Mouse (Mus musculus): ENCODE measurements around the gene Hacd2.

The Hacd2 gene

DNA sequence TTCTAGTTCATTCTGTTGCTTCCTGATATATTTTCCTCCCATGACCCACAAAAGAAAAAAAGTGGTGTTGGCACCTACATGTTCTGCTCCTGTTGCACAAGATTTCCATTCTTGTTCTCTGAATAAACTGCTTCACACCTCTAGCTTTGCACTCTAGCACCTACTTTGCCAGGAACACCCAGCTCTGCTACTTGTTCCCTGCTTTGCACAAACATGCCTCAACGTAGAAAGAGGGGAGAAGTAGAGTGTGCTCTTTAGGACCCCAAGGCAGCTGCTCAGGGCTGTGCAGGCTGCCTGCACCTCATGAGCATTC is 32.9 kb downstream of the Hacd2 start:
- no peak for DNase-seq (ENCODE audit: low spot score)

DNA sequence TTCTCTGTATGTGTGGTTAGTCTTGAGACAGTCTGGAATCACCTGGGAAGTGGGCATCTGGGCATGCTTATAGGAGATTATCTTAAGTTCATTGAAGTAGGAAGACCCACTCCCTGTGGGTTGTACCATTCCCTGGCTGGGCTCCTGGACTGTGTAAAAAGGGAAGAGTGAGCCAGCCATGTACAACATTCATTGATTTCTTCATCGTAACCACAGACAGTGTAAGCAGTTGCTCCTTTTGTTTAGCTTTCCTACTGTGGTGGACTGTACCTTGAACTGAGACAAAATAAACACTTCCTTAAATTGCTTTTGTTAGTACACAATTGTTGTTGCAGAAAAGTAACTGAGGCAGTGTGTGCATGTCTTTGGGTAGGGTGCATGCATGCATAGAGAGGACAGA is 33.6 kb downstream of the Hacd2 start:
- no peak for DNase-seq (ENCODE audit: low spot score)

DNA sequence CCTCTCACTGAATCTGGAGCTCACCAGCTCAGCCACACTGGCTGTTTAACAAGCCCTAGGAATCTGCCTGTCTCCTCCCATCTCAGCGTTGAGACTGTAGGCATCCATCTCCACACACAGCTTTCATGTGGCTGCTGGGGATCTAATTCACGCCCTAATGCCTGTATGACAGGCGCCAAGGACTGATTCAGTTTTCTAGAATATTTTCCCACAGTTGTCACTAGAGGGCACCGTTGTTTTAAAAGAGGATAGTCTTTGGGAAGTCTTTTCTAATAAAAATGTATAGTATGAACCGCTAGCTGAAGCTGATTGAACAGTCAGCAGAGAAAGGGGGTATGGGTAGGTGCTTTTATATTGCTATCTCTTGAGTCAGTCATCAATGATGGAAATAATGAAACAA is 34.1 kb downstream of the Hacd2 start:
- peak; percentile 31 for DNase-seq (ENCODE audit: low spot score)

DNA sequence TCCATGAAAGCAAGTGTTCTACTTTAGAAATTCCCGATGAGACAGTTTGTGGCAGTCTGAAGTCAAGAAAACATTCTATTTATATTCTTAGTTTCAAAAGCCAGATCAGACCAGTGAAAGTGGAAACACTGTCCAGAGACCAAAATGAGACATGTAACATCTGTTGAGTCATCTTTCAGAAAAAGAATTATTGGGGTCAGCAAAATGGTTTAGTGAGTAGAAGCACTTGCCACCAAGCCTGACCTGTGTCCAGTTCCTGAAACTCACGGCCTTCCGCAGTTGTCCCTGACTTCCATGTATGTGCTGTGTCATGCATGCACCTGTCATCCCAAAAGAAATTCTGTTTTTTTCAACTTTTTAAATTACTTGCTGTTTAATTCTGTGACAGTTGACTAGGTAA is 34.6 kb downstream of the Hacd2 start:
- no peak for DNase-seq (ENCODE audit: low spot score)

DNA sequence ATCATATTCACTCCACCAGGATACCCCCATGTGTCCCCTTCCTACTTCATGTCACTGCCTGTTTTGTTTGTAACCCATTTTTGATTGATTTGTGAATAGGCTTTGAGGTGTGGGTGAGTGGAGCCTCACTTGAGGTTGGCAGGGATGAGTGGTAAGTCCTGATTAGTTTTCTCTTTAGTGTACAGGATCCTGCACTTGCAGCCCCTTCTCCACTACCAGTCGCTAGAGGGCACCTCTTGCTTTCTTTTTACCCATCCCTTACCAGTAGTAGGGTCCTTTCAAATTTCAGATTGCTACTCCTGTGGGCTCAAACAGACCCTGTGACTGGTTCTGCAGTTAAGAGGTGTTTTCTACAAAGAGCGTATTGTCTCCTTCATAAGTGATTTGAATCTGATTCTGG is 38.8 kb downstream of the Hacd2 start:
- DNase-seq (ENCODE audit: low spot score), result no peak

DNA sequence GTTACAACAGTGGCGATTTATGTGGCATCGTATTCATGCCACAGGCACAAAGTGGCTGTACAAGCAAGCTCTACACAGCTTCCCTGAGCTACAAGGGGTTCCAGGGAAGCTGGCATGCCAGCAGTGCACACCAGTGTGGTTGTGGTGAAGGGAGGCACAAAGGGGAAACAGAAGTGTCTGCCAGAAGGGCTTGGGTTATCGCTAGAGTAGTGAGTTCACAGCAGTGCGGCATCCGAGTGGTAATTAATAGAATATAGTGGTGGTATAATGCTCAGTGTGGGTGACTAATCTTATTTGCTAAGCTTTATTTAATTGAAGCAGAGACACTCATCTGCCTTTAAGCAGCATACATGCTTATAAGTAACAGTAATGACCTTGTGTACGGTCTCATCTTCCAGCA is 43.5 kb downstream of the Hacd2 start:
- no peak for DNase-seq (ENCODE audit: low spot score)

DNA sequence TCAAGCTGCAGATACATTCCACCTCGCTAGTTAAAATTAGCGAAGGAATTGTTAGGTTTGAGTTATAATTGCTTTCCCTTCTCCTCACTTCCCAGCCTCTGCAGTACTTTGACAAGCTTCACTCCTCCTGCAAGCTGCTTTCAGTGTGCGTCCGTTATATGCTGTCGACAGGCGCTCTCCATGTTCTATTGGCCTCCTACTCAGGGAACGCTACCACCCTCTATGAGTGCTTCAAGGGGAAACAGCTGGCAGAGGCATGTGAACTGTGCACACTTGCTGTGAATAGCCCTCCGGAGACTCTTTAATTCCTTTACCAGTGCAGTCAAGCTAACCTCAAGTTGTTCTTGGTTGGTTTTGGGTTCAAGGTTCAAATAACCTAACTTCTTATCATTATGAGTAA is 44.9 kb downstream of the Hacd2 start:
- no peak for DNase-seq (ENCODE audit: low spot score)

DNA sequence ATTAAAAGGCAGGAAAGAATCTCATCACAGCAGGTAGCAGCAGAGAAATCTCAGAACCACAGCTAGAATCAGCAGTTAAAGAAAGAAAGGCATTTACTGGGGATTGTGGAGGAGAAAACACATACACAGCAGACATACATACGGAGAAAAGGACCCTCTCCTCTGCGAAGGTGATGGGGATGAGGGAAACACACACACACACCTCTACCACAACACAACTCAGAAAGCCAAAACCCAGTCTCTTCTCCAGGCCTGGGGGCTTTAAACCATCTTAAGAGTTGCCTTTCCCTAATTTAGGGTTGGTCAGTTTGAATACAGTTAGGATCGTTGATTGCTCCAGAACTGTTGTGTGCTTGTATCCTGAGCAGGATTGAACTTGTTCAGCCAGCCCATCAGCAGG is 45.4 kb downstream of the Hacd2 start:
- DNase-seq (ENCODE audit: low spot score), result no peak

DNA sequence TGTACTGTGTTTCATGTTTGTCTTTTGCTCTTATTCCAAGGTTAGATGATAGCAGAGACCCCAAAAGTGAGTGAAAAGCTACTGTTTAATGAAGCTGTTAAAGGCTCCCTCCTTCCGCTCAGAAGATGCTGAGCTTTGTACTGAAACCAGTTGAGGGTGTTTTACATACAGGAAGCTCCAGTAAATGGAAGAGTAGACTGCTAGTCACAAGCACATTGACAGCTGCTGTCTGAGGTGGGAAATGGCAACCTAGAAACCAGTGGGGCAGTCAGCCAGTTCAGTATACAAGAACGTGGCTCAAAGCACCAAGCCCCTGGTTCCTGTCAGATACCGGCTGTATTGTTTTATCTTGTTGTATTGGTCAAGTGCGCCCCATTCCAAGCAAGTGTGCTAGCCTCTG is 46.7 kb downstream of the Hacd2 start:
- no peak for DNase-seq (ENCODE audit: low spot score)

DNA sequence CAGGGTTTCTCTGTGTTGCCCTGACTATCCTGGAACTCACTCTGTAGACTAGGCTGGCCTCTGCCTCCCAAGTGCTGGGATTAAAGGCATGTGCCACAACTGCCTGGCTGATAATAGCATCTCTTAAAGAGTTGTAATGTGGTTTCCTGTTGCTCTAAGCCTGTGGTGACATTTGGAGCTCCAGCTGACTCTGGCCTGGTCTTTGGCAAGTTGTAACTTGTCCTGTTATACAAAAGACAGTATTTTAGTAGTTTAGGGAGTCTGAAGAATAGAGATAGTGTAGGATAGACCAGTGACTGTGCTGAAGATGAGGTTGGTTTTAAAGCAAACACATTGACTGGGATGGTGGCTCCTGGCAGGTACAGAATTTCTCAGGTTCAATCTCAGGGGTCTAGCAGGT is 52.2 kb downstream of the Hacd2 start:
- DNase-seq (ENCODE audit: low spot score), result no peak

DNA sequence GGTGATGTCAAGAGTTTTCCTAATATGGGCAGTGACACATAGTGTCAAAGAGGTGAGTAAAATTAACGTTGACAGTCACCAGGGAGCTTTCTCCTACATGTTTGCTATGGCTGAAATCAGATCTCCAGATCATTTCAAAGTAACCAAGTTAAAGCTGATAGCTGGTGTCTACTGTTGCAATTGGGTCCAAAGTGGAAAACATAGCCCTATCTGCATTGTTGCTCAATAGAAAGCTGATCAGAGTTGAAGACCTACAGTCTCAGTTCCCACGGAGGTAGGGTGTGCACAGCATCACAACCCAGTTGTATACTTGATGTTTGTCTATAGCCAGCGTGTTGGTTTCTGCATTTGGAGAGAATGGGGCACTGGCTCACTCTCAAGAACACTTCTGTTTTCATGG is 53.4 kb downstream of the Hacd2 start:
- no peak for DNase-seq (ENCODE audit: low spot score)

DNA sequence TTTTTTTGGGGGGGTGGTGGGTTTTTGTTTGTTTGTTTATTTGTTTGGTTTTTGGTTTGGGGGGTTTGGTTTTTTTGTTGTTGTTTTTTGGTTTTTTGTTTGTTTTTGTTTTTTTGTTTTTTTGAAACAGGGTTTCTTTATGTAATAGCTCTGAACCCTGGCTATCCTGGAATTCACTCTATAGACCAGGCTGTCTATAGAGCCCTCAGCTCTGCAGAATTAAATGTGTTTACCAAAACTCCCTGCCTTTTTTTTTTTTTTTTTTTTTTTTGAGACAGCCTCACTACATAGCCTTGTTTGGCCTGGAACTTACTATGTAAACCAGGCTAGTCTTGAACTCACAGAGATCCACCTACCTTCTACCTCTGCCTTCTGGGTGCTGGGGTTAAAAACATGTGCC is 71.3 kb downstream of the Hacd2 start:
- DNase-seq (ENCODE audit: low spot score), result no peak

DNA sequence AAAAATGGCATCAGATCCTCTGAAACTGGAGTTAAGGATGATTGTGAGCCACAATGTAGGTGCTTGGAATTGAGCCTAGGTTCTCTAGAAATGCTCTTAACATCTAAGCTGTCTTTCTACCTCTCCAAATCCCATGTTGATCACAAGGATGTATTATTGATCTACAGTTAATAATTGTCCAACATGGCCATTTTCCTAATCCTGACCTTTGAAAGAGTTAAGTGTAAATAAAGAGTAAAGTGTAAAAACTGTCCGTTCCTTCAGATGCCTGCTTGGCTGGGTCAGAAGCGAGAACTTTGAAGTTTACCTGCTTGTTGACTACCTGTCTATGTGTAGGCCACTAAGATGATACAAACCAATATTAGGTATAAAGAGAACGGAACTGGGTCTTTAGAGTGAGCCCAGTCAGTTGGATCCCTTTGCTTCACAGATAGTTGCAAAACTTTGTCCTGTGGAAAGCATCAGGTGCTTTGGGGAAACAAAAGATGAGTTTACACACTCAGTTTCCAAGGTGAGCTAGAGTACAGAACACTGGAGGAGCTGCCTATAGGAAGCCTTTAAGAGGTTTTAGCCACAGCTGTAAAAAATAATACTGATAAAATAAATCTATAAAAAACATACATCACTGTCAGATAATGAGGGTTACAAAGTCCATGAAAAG is 75.8 kb downstream of the Hacd2 start:
- no peak for DNase-seq (ENCODE audit: low spot score)

DNA sequence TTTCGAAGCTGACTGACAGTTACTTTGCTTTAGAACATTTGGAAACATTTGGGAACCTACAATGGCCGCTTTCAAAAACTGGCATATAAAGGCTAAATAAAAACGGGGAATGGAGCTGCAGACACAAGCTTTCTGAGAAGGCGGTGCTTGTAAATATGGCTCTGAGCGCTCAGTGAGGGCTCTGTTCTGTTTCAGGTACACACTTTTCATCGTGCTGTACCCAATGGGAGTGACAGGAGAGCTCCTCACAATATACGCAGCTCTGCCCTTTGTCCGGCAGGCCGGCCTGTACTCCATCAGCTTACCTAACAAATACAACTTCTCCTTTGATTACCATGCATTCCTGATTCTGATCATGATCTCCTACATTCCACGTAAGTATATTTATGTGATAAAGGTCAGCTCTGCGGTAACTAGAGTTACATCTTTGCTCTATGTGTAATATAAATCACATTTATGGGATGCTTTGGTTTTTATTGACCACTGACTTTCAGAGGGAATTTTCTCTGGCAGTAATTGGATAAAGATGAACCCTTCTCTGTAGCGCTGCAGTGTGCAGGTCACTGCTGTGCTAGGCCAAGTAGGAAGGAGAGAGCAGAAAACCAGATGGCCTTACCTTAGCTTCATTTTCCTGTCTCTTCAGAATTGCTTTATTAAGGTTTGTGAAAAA is 79.7 kb downstream of the Hacd2 start:
- DNase-seq (ENCODE audit: low spot score), result no peak

DNA sequence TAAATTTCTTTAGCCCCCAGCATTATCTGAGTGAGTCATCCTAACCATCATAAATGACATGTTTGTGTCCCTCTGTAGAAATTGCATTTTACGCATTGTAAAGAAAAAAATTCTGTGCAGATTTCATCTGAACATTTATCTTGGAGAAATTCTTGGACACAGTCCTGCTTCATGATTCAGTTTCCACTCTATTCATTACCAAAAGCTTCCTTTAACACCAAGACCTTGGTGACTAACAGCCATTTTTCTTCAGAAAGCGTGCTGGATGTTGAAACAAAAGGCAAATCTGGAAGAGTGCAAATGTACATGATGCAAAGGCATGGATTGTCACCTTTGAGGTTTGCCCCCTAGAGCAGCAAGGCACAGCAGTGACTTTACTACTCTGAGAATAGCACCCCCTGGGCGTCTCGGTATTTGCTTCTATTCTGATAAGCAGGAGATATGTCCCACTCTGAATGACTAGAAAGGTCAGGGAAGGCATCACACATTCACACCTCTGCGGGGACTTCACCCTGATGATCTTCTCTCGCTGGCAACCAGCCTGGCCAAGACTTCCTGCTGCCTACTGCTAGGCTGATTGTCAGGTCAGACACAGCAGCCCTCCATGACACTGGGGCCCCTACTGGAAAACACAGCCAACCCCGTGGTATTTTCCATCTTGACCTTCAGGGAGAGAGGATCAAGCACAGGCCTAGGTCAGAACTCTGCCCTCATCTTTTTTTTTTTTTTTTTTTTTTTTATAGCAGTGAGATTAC is 80.8 kb downstream of the Hacd2 start:
- no peak for DNase-seq (ENCODE audit: low spot score)

DNA sequence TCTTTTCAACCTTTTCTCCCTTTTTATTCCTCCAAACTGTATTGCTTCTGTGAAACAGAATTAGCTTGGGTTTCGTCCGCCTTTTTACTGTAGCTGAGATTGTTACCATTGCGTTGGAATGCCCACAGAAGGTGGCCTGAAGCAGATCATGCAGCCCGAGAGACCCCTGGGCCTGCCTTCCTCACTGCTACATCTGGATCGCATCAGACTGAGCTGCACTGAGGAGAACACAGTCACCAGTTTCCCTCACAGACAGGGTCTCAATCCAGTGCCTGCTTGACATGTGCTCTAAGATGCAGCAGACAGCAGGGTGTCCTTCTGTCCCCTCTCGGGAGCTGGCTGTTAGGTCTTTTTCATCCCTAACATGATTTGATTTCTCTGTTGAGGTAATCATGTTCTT is 85.8 kb downstream of the Hacd2 start:
- no peak for DNase-seq (ENCODE audit: low spot score)

DNA sequence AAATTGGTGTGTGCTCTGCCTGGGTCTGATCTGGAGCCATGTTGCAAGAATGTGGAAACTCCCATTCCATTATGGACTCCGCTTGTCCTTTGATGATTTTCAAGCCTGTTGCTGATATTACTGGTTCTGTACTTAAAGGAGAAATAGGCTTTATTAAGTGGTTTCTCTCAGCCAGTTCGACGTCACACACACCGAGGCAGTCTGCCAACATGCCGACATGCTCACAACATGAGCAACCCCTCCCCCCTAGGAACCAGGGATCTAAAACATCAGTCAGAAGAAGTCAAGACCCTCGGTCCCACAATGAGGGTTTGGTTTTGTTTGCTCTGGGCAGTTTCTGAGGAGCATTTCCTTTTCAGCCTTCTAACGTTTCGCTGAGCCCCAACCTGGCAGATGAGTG is 86.9 kb downstream of the Hacd2 start:
- no peak for DNase-seq (ENCODE audit: low spot score)

DNA sequence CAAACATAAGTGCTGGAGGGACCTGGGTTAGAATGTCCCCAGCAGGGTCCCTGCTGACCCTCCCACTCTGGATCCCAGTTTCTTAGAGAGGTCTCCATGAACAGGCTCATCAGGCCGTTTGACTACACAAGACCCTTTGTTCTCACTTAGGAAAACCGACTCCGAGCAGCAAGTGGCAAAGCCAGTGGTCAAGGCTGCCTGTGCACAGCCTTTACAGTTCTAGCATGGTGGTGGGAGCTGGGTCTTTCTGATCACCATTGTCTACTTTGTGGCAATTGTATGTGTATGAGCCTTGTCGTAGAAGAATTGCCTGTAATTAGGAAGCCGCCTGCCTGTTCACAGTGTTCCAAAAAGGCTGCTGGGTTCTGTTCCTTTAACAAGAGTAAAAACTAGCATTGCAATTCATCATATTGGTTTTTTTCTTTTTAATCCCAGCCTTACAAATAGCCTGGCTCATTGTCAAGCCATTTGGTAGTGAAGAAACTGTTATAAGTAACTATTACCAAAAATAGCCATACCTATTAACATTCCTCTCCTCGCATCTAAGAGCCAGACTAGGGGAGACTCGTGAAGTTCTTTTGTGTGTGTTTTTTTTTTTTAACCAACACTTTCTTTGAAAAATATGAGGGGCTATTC is 87.5 kb downstream of the Hacd2 start:
- no peak for DNase-seq (ENCODE audit: low spot score)

DNA sequence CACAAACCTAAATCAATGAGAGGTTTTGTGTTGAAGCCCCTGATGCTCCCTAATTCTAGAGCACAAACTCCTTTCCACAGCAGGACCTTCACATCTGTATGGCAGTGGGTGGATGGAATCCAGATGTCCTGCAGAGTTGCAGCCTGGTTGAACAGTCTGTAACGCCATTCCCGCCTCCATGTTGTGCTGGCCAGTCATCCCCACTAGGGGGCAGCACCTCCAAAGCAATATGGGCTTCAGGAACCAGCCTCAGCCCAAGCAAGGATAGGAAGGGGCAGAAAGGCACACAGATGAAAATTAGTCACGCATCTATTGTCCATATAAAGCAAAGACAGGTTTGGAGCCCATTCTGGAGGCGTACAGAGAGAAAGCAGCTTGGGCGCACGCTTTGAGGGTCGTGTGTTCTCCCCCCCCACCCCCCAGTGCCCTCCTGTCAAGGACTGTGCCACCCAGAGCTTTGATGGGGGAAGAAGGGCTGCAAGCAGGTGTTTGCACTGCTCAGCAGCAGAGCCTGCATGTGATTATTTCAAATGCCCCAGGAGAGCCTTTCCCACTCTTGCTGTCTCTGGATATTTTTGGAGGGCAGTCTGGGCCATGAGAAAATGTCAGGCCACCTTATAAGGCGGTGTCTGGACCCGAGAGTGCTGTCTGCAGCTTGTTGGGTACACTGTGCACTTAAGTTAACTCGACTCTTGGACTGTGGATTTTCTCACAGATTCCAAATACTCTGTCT is 88.3 kb downstream of the Hacd2 start:
- DNase-seq (ENCODE audit: low spot score), result peak; percentile 90

DNA sequence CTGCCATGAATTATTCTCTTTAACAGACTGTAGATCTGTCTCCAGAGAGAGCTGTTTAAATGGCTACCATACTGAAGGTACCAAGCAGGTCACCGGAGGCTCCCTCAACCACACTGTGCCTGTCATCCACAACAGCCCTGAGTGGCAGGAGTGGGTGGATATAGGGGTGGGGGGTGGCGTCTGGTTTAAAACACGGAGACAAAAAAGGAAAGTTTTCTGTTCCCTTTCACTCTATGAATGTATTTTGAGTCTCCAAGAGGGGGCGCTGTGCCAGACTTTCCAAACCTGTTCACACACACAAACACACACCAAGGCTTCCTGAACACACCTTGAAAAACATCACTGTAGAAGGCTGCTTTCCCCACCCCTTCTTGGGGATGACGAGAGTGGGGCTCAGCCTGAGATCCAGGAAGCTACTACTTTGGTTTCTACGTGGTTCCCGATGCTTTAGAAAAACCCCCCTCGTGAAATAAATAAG is 89.0 kb downstream of the Hacd2 start:
- no peak for DNase-seq (ENCODE audit: low spot score)

DNA sequence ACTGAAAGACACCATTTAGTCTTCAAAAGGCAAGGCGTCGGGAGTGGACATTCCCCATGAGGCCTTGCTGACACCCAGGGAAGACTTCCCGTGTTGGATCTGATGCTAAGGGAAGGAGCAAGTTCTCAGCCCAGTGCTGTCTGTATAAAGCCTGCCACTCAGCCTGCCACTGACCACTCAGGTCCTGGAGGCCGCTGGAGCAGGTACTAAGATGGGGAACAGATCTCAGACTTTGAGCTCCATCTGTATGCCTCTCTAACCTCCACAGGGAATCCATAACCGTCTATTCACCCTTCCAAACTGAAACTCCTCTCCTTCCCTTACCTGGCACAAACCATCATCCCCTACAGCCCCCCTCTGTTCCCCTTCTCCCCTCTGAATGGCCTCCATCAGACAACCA is 91.3 kb downstream of the Hacd2 start:
- no peak for DNase-seq (ENCODE audit: low spot score)

DNA sequence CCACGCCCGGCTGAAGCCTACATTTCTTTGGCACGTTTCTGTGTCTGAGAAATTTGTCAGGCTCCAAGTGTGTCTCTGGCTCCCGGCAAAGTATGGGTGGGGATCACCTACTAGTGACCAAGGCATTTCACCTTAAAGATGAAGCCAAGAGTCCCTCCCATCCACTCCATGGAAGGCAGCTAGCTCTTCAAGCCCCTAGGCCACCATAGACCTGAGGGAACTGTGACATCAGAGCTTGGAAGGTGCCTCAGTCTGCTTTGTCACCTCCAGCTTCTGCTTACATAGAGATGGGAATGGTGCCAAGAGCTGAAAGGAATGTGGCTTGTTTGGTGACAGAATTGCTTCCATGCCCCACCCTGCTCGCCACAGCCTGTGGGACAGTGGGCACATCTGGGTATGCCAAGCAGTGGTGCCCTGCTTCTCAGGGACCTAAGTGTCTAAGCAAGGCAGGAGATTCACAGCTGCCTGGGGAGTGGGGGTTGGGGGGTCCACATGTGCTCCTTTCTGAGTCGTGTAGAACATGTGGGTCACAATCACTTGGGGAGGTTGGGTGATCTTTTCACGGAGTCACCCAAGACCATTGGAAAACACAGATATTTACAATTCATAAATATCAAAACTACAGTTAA is 94.2 kb downstream of the Hacd2 start:
- no peak for DNase-seq (ENCODE audit: low spot score)
